Mouse (Mus musculus) kidney, postnatal 4 days (tissue): ENCODE measurements at regions not wholly inside any gene's neighbourhood (a gene's known extent, or its start where the extent isn't known, plus 50 kb on each side); places are given as distances from the start of the nearest gene placed in this dataset.

Experiments
- DNase-seq, 2 experiments: peaks; one replicate each; pipeline ENCODE4 v3.0.0; 2021; ENCODE audit warnings: mixed read lengths in 2 of 2

- no peak for DNase-seq
These were observed 569.8 kb downstream of the Pcdh19 start for GRCm38 (mm10) chrX:133119026-133119425.

DNA sequence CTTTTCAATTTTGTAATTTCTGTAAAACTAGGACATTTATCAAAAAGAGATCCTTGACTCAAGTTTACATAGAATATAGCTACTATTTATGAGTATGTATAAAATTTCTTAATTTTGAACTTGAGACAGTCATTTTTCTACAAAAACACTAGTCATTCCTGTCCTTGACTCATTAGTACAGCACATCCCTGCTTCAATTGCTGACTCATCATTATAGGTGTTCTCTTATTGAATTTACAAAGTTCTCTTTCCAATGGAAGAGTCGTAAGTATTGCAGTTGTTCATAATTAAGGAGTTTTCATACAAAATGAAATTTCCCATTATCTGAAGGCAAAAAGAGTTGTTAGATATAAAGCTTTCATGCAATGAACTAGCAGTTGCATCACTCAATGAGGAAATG is 578.6 kb downstream of the Pcdh19 start:
- no peak for DNase-seq

DNA sequence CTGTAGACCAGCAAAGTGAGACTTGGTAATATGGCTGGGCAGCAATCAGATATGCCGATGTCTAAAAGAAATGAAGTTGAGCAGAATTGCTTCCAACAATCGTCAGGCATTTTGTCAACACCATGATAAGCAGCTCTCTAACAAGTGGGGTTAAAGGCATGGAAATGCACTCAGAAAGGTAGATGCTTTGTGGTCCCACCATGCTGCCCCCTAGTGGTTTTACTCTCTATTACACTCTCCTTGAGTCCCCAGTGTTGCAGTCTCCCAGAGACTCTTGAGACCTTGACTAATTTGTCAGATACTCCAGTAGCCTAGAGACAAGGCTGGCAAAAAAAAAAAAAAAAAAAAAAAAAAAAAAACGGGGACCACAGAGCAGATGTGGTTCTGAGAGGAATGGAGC is 595.8 kb downstream of the Pcdh19 start:
- DNase-seq: no peak

DNA sequence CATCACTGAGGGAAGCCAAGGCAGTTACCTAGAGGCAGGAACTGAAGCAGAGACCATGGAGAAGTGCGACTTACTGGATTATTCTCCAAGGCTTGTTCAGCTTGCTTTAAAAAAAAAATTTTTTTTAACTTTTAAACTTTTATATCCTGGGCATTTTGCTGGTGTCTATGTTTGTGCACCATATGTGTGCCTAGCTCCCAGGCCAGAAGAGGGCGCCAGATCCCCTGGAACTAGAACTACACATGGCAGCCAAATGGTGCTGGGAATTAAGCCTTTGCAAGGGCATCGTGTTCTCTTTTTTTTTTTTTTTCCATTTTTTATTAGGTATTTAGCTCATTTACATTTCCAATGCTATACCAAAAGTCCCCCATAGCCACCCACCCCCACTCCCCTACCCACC is 624.7 kb downstream of the Pcdh19 start:
- peak; percentile 18 to 26 for DNase-seq
